Mouse (Mus musculus) bone marrow, adult 2 months (tissue): ENCODE data around the gene Stk38.

Source experiments
- CTCF ChIP-seq: fragments of 200-500 bp; IDR thresholded peaks from 2 replicates; pipeline ENCODE4 v1.5.1; 2011; ENCODE audit warnings: low read length, control low read depth; ENCODE audit not compliant: control insufficient read depth, insufficient read depth
- POLR2A ChIP-seq: fragments of 200-500 bp; IDR thresholded peaks from 2 replicates; pipeline ENCODE4 v1.6.1; 2011; ENCODE audit warnings: low read depth, mild to moderate bottlenecking, control low read depth, low read length, borderline replicate concordance; ENCODE audit not compliant: control insufficient read depth

GRCm38 (mm10) chr17:29024047-29024892, 16.5 kb upstream of the Stk38 start:
- TF ChIP-seq POLR2A (no peak), CTCF (no peak)
